Mouse (Mus musculus): ENCODE results near the gene Kif28. TPM values are rescaled to one million over a fixed set of nuclear protein-coding genes. Genes with fewer than 3 reads are reported as not detected.
A peak's percentile ranks its signal among the peaks of the same experiment; 100 is the strongest.
"Not testable (repeated sequence)": the region's sequence is repeated elsewhere in the genome, so short reads cannot be mapped to it uniquely, and the experiment has no call there.

The Kif28 gene
- polyA plus RNA-seq, 1 experiment from 2014 or later: not detected

DNA sequence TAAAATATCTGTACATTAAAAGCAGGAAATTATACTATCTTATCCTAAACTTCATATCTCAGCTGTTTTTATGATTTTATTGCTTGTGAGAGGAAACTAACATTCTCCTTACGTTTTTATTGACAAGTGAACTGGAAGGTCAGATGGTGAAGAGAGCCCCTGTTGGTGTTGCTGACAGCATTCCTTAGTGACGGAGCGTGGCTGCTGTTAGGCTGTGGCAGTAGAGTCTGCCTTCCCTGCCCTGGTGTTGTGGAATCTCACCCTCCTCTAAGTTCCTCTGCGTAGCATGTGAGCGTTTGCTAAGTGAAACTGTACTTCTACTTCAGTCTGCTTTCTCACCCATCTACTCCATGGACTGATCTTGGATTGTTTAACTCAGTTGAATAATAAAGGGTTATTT lies 58.3 kb downstream of the Kif28 start:
- ATAC-seq (ENCODE audit: low FRiP score) (no peak), DNase-seq (ENCODE audit: low spot score) (no peak)
- Histone ChIP-seq H3K9ac (no peak overlapping the region), H3K4me1 (replicated peaks; ENCODE audit: control insufficient read depth, insufficient read depth, low read length) (no peaks in the 10 kb centered on the region), H3K27ac (no peak overlapping the region), H3K9me3 (ENCODE audit: control insufficient read depth, low read length) (no peaks in the 10 kb centered on the region), H3K36me3 (replicated peaks; ENCODE audit: control insufficient read depth, insufficient read depth) (peaks cover 62% of the 10 kb centered on the region), H3K4me3 (replicated peaks; ENCODE audit: low read length) (no peak overlapping the region), H3K4me2 (replicated peaks) (no peak overlapping the region), H3K27me3 (ENCODE audit: control insufficient read depth, insufficient read depth, low read length) (no peaks in the 10 kb centered on the region)
- WGBS: 90% methylated on average over 5 of the region's 5 CpGs

DNA sequence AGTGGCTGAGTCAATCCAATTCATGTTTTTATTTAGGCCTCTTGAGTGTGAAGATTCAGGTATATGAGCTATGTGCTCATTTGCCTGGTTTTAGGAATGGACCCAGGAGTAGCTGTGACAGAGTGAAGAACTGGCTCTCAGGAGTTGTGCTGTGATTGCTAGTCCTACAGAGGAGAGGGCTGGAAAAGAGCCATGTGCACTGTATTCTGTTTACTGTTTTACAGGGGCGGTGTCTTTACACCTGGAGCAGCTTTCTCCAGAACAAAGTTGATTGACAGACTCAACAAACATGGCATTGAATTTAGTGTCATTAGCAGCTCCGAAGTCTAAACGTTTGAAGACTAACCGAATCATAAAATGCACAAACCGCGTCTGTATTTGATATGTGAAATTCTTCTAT lies 58.7 kb downstream of the Kif28 start:
- no peaks in the 10 kb centered on the region for H3K27me3 ChIP-seq (ENCODE audit: control insufficient read depth, insufficient read depth, low read length)
- H3K4me2 ChIP-seq (replicated peaks): no peak overlapping the region
- ATAC-seq (ENCODE audit: low FRiP score) (no peak), DNase-seq (ENCODE audit: low spot score) (no peak)
- H3K27ac ChIP-seq: no peak overlapping the region
- H3K4me1 ChIP-seq (replicated peaks; ENCODE audit: control insufficient read depth, insufficient read depth, low read length): no peaks in the 10 kb centered on the region
- peaks cover 66% of the 10 kb centered on the region for H3K36me3 ChIP-seq (replicated peaks; ENCODE audit: control insufficient read depth, insufficient read depth)
- H3K9me3 ChIP-seq (ENCODE audit: control insufficient read depth, low read length): no peaks in the 10 kb centered on the region
- WGBS: 96% methylated on average over 6 of the region's 6 CpGs
- no peak overlapping the region for H3K4me3 ChIP-seq (replicated peaks; ENCODE audit: low read length)
- H3K9ac ChIP-seq: no peak overlapping the region

DNA sequence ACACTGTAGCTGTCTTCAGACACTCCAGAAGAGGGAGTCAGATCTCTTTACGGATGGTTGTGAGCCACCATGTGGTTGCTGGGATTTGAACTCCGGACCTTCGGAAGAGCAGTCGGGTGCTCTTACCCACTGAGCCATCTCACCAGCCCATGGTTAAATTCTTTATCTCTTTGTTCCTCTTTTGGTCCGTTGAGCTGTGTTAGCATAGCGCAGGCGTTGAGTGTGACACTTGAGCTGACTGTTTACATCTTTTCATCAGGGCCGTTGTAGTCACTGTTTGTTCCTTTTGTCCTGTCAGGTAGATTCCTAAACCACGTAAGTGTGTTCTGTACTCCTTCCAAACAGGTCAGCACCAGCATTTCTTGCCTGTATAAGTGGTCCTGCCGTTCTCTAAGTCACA lies 62.3 kb downstream of the Kif28 start:
- ATAC-seq (ENCODE audit: low FRiP score); H3K9ac ChIP-seq; H3K9me3 ChIP-seq (ENCODE audit: control insufficient read depth, low read length); H3K4me2 ChIP-seq (replicated peaks); DNase-seq (ENCODE audit: low spot score); H3K4me1 ChIP-seq (replicated peaks; ENCODE audit: control insufficient read depth, insufficient read depth, low read length); H3K27ac ChIP-seq; H3K27me3 ChIP-seq (ENCODE audit: control insufficient read depth, insufficient read depth, low read length); H3K4me3 ChIP-seq (replicated peaks; ENCODE audit: low read length): not testable (repeated sequence)
- WGBS: 92% methylated on average over 9 of the region's 10 CpGs
- peaks cover 91% of the 10 kb centered on the region for H3K36me3 ChIP-seq (replicated peaks; ENCODE audit: control insufficient read depth, insufficient read depth)

DNA sequence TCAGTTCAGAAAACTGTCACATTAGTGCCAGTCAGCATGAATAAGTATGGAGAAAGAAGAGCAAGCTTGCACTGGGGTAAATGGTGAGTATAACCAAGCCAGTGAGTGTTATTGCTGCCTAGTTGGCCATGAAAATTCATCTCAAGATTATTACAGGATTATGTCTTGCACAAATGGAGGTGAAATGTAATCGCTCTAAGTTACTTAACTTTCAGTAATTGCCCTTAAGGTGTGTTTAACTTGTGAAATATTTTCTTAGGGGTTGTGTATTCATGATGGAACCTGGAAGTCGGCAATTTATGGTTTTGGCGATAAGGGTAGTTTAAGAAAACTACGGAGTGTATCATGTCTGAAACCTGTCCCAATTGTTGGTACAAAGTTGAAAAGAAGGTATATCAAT lies 65.7 kb downstream of the Kif28 start:
- 97% methylated on average over 4 of the region's 4 CpGs for WGBS
- Histone ChIP-seq H3K4me1 (replicated peaks; ENCODE audit: control insufficient read depth, insufficient read depth, low read length) (no peaks in the 10 kb centered on the region), H3K9ac (no peak overlapping the region), H3K27ac (no peak overlapping the region), H3K9me3 (ENCODE audit: control insufficient read depth, low read length) (no peaks in the 10 kb centered on the region), H3K27me3 (ENCODE audit: control insufficient read depth, insufficient read depth, low read length) (no peaks in the 10 kb centered on the region), H3K36me3 (replicated peaks; ENCODE audit: control insufficient read depth, insufficient read depth) (peaks cover 90% of the 10 kb centered on the region), H3K4me3 (replicated peaks; ENCODE audit: low read length) (no peak overlapping the region), H3K4me2 (replicated peaks) (no peak overlapping the region)
- ATAC-seq (ENCODE audit: low FRiP score): no peak
- DNase-seq (ENCODE audit: low spot score): no peak

DNA sequence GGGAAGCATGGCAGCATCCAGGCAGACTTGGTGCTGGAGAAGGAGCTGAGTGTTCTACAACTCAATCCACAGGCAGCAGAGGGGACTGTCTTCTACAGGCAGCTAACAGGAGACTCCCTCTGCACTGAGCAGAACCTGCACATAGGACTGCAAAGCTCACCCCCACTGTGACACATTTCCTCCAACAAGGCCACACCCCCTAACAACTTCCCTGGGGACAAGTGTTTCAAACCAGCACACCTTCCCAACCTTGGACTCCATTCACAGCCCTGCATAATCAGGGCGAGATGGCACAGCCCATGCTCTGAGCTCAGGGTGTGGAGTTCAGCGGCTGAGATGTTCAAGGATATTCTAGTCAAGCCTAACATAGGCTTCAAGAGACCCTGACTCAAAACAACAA lies 68.0 kb downstream of the Kif28 start:
- Histone ChIP-seq H3K9me3 (ENCODE audit: control insufficient read depth, low read length) (no peaks in the 10 kb centered on the region), H3K36me3 (replicated peaks; ENCODE audit: control insufficient read depth, insufficient read depth) (peaks cover 92% of the 10 kb centered on the region), H3K27ac (no peak overlapping the region), H3K4me2 (replicated peaks) (no peak overlapping the region), H3K4me1 (replicated peaks; ENCODE audit: control insufficient read depth, insufficient read depth, low read length) (no peaks in the 10 kb centered on the region), H3K9ac (no peak overlapping the region), H3K27me3 (ENCODE audit: control insufficient read depth, insufficient read depth, low read length) (no peaks in the 10 kb centered on the region), H3K4me3 (replicated peaks; ENCODE audit: low read length) (no peak overlapping the region)
- 93% methylated on average over 2 of the region's 2 CpGs for WGBS
- DNase-seq (ENCODE audit: low spot score): no peak
- ATAC-seq (ENCODE audit: low FRiP score): no peak

DNA sequence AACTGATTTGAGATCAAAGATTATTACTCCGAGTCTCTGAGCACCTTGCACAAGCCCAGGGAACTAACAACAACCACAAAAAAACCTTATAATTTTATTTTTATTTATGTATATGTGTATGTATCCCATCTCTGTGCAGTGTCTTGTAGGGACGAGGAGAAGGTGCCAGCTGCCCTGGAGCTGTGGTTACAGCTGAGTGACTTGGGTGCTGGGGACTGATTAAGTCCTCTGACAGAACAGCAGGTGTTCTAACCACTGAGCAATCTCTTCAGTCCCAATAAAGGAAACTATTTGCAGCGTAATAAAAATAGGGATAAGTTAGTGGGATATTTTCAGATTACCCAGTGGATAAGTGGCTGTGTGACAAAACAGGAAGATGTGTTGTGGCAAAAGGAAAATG lies 70.7 kb downstream of the Kif28 start:
- H3K36me3 ChIP-seq (replicated peaks; ENCODE audit: control insufficient read depth, insufficient read depth): peaks cover 78% of the 10 kb centered on the region
- no peaks in the 10 kb centered on the region for H3K9me3 ChIP-seq (ENCODE audit: control insufficient read depth, low read length)
- H3K9ac ChIP-seq: no peak overlapping the region
- H3K4me1 ChIP-seq (replicated peaks; ENCODE audit: control insufficient read depth, insufficient read depth, low read length): peaks cover 8% of the 10 kb centered on the region
- no peak overlapping the region for H3K4me3 ChIP-seq (replicated peaks; ENCODE audit: low read length)
- H3K4me2 ChIP-seq (replicated peaks): no peak overlapping the region
- ATAC-seq (ENCODE audit: low FRiP score) (no peak), DNase-seq (ENCODE audit: low spot score) (no peak)
- no peaks in the 10 kb centered on the region for H3K27me3 ChIP-seq (ENCODE audit: control insufficient read depth, insufficient read depth, low read length)
- no peak overlapping the region for H3K27ac ChIP-seq
- WGBS: 93% methylated on average over 3 of the region's 3 CpGs

DNA sequence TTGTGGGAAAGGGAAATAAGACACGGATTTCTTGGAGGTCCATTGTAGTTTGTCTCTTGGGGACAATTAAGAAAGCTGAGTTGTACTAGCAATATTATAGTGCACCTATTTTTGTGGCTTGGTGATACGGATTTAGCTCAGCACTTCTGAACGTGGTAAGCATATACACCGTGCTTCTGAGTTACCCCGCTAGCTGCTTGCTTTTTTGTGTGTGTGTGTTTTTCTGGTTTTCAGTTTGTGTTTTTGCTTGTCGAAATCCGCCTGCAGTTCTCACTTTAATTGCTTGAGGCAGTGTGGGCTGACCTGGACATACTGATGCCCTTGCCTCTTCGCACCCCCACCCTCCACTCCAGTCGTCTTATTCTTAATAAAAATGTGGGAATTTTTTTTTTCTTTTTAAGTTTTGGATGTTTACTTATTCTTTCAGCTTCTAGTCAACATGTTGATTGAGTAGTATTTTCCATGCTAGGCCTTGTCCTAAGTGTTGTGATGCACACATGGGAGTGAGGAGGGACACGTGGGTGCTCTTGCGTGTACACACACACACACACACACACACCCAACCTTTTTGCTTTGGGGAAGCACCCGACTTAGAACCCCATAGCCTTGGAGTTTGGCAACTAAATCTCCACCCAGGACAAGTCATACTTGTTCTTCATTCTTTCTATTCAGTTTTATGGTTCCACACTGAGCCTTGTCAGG lies 76.1 kb downstream of the Kif28 start:
- Histone ChIP-seq H3K27me3 (ENCODE audit: control insufficient read depth, insufficient read depth, low read length) (no peaks in the 10 kb centered on the region), H3K27ac (peak overlapping the region; percentile 88), H3K4me3 (replicated peaks; ENCODE audit: low read length) (peak overlapping the region; percentile 88), H3K4me1 (replicated peaks; ENCODE audit: control insufficient read depth, insufficient read depth, low read length) (peaks cover 13% of the 10 kb centered on the region), H3K4me2 (replicated peaks) (peak overlapping the region; percentile 82), H3K9me3 (ENCODE audit: control insufficient read depth, low read length) (no peaks in the 10 kb centered on the region), H3K9ac (peak overlapping the region; percentile 93), H3K36me3 (replicated peaks; ENCODE audit: control insufficient read depth, insufficient read depth) (peaks cover 28% of the 10 kb centered on the region)
- 20% methylated on average over 12 of the region's 12 CpGs for WGBS
- no peak for ATAC-seq (ENCODE audit: low FRiP score)
- peak; percentile 53 for DNase-seq (ENCODE audit: low spot score)

DNA sequence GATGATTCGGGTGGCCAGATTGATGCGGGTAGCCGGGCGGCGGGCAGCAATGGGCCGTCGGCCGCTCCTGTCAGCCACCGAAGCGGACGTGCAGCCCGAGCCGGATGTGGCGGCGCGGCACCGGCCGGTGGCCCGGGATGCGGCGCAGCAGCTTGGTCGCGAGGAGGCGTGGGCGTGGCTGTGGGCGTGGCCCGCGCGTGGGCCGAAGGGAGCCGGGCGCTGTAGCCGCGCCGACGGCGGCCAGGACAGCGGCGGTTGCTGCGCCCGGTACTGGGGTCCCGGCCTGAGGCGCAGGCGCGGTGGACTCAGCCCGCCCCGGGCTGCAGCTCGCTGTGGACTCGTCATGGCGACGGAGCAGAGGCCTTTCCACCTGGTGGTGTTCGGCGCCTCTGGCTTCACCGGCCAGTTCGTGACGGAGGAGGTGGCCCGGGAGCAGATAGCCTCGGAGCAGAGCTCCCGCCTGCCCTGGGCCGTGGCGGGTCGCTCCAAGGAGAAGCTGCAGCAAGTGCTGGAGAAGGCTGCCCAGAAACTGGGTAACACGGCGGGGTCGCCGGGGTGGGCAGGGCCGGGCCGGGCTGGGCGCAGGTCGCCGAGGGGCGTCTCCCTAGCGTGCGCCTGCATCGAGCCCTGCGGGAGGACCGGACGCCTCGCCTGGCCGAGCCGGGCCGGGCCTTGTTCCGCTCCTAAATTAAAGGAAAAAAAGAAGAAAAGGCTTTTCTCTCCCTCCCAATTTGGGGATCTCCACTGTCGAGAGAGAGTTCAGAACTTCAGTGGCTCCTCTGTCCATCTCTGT lies 76.9 kb downstream of the Kif28 start, which contains the start of gene Sccpdh:
TSS of gene Sccpdh (plus strand) at position 198 of the 793 bp plus-strand sequence.
- no peaks in the 10 kb centered on the region for H3K27me3 ChIP-seq (ENCODE audit: control insufficient read depth, insufficient read depth, low read length)
- peaks cover 13% of the 10 kb centered on the region for H3K4me1 ChIP-seq (replicated peaks; ENCODE audit: control insufficient read depth, insufficient read depth, low read length)
- H3K27ac ChIP-seq: peak within 1 kb of the TSS; percentile 88
- no peaks in the 10 kb centered on the region for H3K9me3 ChIP-seq (ENCODE audit: control insufficient read depth, low read length)
- WGBS: under 1% methylated on average over 74 of the region's 84 CpGs
- DNase-seq (ENCODE audit: low spot score) (peak; percentile 87), ATAC-seq (ENCODE audit: low FRiP score) (peak; percentile 98)
- peak within 1 kb of the TSS; percentile 88 for H3K4me3 ChIP-seq (replicated peaks; ENCODE audit: low read length)
- H3K9ac ChIP-seq: peak within 1 kb of the TSS; percentile 93
- H3K4me2 ChIP-seq (replicated peaks): peak within 1 kb of the TSS; percentile 82
- peaks cover 21% of the 10 kb centered on the region for H3K36me3 ChIP-seq (replicated peaks; ENCODE audit: control insufficient read depth, insufficient read depth)

DNA sequence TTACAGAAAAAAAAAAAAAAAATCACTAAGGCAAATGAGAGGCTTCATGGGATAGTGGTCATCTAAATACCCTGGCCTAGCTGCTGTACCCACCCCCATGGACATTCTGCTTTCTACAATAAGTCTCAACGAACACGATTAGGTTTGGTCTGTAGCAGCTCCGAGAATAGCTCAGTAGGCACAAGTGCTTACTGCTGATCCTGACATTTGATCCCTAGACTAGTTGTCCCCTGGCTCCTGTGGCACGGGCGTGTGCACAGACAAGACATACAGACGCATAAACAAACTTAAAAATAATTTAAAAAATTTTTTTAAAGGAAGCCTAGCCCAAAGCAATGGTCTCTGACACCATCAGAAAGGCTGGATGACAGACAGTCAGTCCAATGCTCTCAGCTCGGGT lies 77.6 kb downstream of the Kif28 start:
- H3K4me3 ChIP-seq (replicated peaks; ENCODE audit: low read length): peak overlapping the region; percentile 88
- peaks cover 14% of the 10 kb centered on the region for H3K36me3 ChIP-seq (replicated peaks; ENCODE audit: control insufficient read depth, insufficient read depth)
- no peaks in the 10 kb centered on the region for H3K27me3 ChIP-seq (ENCODE audit: control insufficient read depth, insufficient read depth, low read length)
- H3K9ac ChIP-seq: peak overlapping the region; percentile 93
- DNase-seq (ENCODE audit: low spot score) (peak; percentile 35), ATAC-seq (ENCODE audit: low FRiP score) (no peak)
- no peaks in the 10 kb centered on the region for H3K9me3 ChIP-seq (ENCODE audit: control insufficient read depth, low read length)
- peak overlapping the region; percentile 88 for H3K27ac ChIP-seq
- peak overlapping the region; percentile 82 for H3K4me2 ChIP-seq (replicated peaks)
- peaks cover 13% of the 10 kb centered on the region for H3K4me1 ChIP-seq (replicated peaks; ENCODE audit: control insufficient read depth, insufficient read depth, low read length)
- WGBS: 2% methylated on average over 7 of the region's 7 CpGs

Data from hindbrain, embryonic 14.5 days (tissue).